Mouse (Mus musculus) embryonic facial prominence, embryonic 13.5 days (tissue): ENCODE results near the gene Mid1. TPM values are rescaled to one million over a fixed set of nuclear protein-coding genes. Genes with fewer than 3 reads are reported as not detected.

Experiments used
- ATAC-seq: fragments of 200-750 bp; cut with Nextera tagmentation; 2 replicates; pipeline ENCODE4 v1.8.0; 2017; ENCODE audit warnings: low read depth; ENCODE audit not compliant: insufficient number of reproducible peaks, insufficient read depth, low FRiP score, low TSS enrichment
- H3K27ac ChIP-seq: fragments of 300-500 bp; sonication (generic); 2 replicates; pipeline ENCODE4 v1.5.1; 2015; ENCODE audit warnings: moderate library complexity, mild to moderate bottlenecking, inconsistent platforms
- H3K27me3 ChIP-seq: fragments of 300-500 bp; sonication (generic); 2 replicates; pipeline ENCODE4 v1.6.1; 2015; ENCODE audit warnings: mild to moderate bottlenecking, inconsistent platforms
- H3K36me3 ChIP-seq: fragments of 300-500 bp; sonication (generic); 2 replicates; pipeline ENCODE4 v1.6.1; 2015; ENCODE audit warnings: mild to moderate bottlenecking, inconsistent platforms
- H3K4me1 ChIP-seq: fragments of 300-500 bp; sonication (generic); 2 replicates; pipeline ENCODE4 v1.6.1; 2015; ENCODE audit warnings: inconsistent platforms
- H3K4me2 ChIP-seq: fragments of 300-500 bp; sonication (generic); 2 replicates; pipeline ENCODE4 v1.6.1; 2015; ENCODE audit warnings: moderate library complexity, mild to moderate bottlenecking, inconsistent platforms
- H3K4me3 ChIP-seq: fragments of 300-500 bp; sonication (generic); 2 replicates; pipeline ENCODE4 v1.5.1; 2015; ENCODE audit warnings: mild to moderate bottlenecking, inconsistent platforms
- H3K9ac ChIP-seq: fragments of 300-500 bp; sonication (generic); 2 replicates; pipeline ENCODE4 v1.6.1; 2015; ENCODE audit warnings: mild to moderate bottlenecking, inconsistent platforms
- H3K9me3 ChIP-seq: fragments of 300-500 bp; sonication (generic); 2 replicates; pipeline ENCODE4 v1.6.1; 2016; ENCODE audit warnings: inconsistent platforms
- WGBS: fragments of 180-500 bp; shearing (Covaris S2); methylation state at CpG from one replicate; pipeline ENCODE4 v1.1.7; 2015; ENCODE audit warnings: mixed read lengths; 5-methylcytosine and 5-hydroxymethylcytosine counted together
- polyA plus RNA-seq: library from polyadenylated mRNA; unstranded; fragments of >200 nt; fragmentation: Nextera tagmentation; extraction: Ambion mirVana; gene quantifications from 2 replicates; pipeline ENCODE4 v1.2.1, GENCODE M21; 2015

Mid1 gene
- polyA plus RNA-seq, 1 experiment from 2014 or later = 9.2 TPM

- Histone ChIP-seq H3K4me3 (no peak overlapping the region), H3K27me3 (peaks cover 11% of the 10 kb centered on the region), H3K9ac (no peak overlapping the region), H3K9me3 (no peaks in the 10 kb centered on the region), H3K4me2 (no peak overlapping the region), H3K4me1 (no peaks in the 10 kb centered on the region), H3K27ac (no peak overlapping the region), H3K36me3 (no peaks in the 10 kb centered on the region)
- WGBS = 81% methylated on average over 2 of the region's 2 CpGs
- no peak for ATAC-seq
Measured at GRCm38 (mm10) chrX:169892631-169893030, 207.6 kb downstream of the Mid1 start.

- H3K27ac ChIP-seq = no peak overlapping the region
- peaks cover 7% of the 10 kb centered on the region; the same call in 1 of the 2 replicates for H3K27me3 ChIP-seq
- H3K4me1 ChIP-seq = no peaks in the 10 kb centered on the region
- H3K4me2 ChIP-seq = no peak overlapping the region
- no peak overlapping the region for H3K9ac ChIP-seq
- no peaks in the 10 kb centered on the region for H3K36me3 ChIP-seq
- ATAC-seq = no peak
- H3K4me3 ChIP-seq = no peak overlapping the region
- no peaks in the 10 kb centered on the region for H3K9me3 ChIP-seq
- WGBS = 31% methylated on average over 3 of the region's 3 CpGs
Measured at GRCm38 (mm10) chrX:169899227-169899950, 214.4 kb downstream of the Mid1 start.

- H3K9ac ChIP-seq = no peak overlapping the region
- H3K27me3 ChIP-seq = peaks cover 7% of the 10 kb centered on the region; the same call in 1 of the 2 replicates
- ATAC-seq = no peak
- H3K36me3 ChIP-seq = no peaks in the 10 kb centered on the region
- no peak overlapping the region for H3K4me2 ChIP-seq
- no peak overlapping the region for H3K27ac ChIP-seq
- peaks cover 4% of the 10 kb centered on the region; the same call in 1 of the 2 replicates for H3K4me1 ChIP-seq
- no peaks in the 10 kb centered on the region for H3K9me3 ChIP-seq
- H3K4me3 ChIP-seq = no peak overlapping the region
Measured at GRCm38 (mm10) chrX:169902860-169903259, 217.9 kb downstream of the Mid1 start.

- WGBS = 61% methylated on average over 2 of the region's 2 CpGs
- ATAC-seq = no peak
- no peaks in the 10 kb centered on the region for H3K36me3 ChIP-seq
- no peak overlapping the region for H3K27ac ChIP-seq
- H3K9me3 ChIP-seq = no peaks in the 10 kb centered on the region
- no peak overlapping the region for H3K9ac ChIP-seq
- H3K4me3 ChIP-seq = no peak overlapping the region
- peaks cover 12% of the 10 kb centered on the region; the same call in 1 of the 2 replicates for H3K27me3 ChIP-seq
- H3K4me2 ChIP-seq = no peak overlapping the region
- peaks cover 4% of the 10 kb centered on the region; the same call in 1 of the 2 replicates for H3K4me1 ChIP-seq
Measured at GRCm38 (mm10) chrX:169903656-169904055, 218.7 kb downstream of the Mid1 start.

GRCm38 (mm10) chrX:169906054-169906508, 221.1 kb downstream of the Mid1 start:
- WGBS = 17% methylated on average over 5 of the region's 5 CpGs
- Histone ChIP-seq H3K4me3 (no peak overlapping the region), H3K4me2 (no peak overlapping the region; the same call in 1 of the 2 replicates), H3K27me3 (peaks cover 21% of the 10 kb centered on the region), H3K9ac (no peak overlapping the region), H3K27ac (no peak overlapping the region), H3K36me3 (no peaks in the 10 kb centered on the region), H3K4me1 (peaks cover 4% of the 10 kb centered on the region; the same call in 1 of the 2 replicates), H3K9me3 (no peaks in the 10 kb centered on the region)
- ATAC-seq = no peak

GRCm38 (mm10) chrX:169909898-169910297, 224.9 kb downstream of the Mid1 start:
- whole genome bisulfite sequencing = 74% methylated on average over 2 of the region's 2 CpGs
- no peak for ATAC-seq
- H3K9ac ChIP-seq = no peak overlapping the region

GRCm38 (mm10) chrX:169915738-169916137, 230.7 kb downstream of the Mid1 start:
- H3K36me3 ChIP-seq = no peaks in the 10 kb centered on the region
- H3K4me2 ChIP-seq = no peak overlapping the region
- H3K9ac ChIP-seq = no peak overlapping the region
- peaks cover 27% of the 10 kb centered on the region for H3K27me3 ChIP-seq
- H3K9me3 ChIP-seq = no peaks in the 10 kb centered on the region
- no peaks in the 10 kb centered on the region for H3K4me1 ChIP-seq
- H3K4me3 ChIP-seq = no peak overlapping the region
- no peak overlapping the region for H3K27ac ChIP-seq
- no peak for ATAC-seq
- 84% methylated on average over 6 of the region's 6 CpGs for WGBS

More at GRCm38 (mm10) chrX:169909898-169910297, 224.9 kb downstream of the Mid1 start:
- Histone ChIP-seq H3K4me2 (no peak overlapping the region), H3K9me3 (no peaks in the 10 kb centered on the region), H3K36me3 (no peaks in the 10 kb centered on the region), H3K4me3 (no peak overlapping the region), H3K27me3 (peaks cover 23% of the 10 kb centered on the region), H3K27ac (no peak overlapping the region), H3K4me1 (peaks cover 4% of the 10 kb centered on the region; the same call in 1 of the 2 replicates)

- H3K36me3 ChIP-seq = no peaks in the 10 kb centered on the region
- no peak overlapping the region for H3K9ac ChIP-seq
- H3K4me3 ChIP-seq = no peak overlapping the region
- H3K9me3 ChIP-seq = no peaks in the 10 kb centered on the region
- H3K4me1 ChIP-seq = no peaks in the 10 kb centered on the region
- H3K4me2 ChIP-seq = no peak overlapping the region
- peaks cover 29% of the 10 kb centered on the region for H3K27me3 ChIP-seq
- no peak for ATAC-seq
- no peak overlapping the region for H3K27ac ChIP-seq
- 70% methylated on average over 2 of the region's 2 CpGs for WGBS
Measured at GRCm38 (mm10) chrX:169922541-169922940, 237.5 kb downstream of the Mid1 start.

GRCm38 (mm10) chrX:169923417-169923816, 238.4 kb downstream of the Mid1 start:
- Histone ChIP-seq H3K9me3 (no peaks in the 10 kb centered on the region), H3K4me3 (no peak overlapping the region), H3K27me3 (peaks cover 28% of the 10 kb centered on the region), H3K9ac (no peak overlapping the region), H3K27ac (no peak overlapping the region), H3K36me3 (no peaks in the 10 kb centered on the region), H3K4me2 (no peak overlapping the region), H3K4me1 (no peaks in the 10 kb centered on the region)
- 32% methylated on average over 1 of the region's 1 CpGs for WGBS
- ATAC-seq = no peak

GRCm38 (mm10) chrX:169925600-169925999, 240.6 kb downstream of the Mid1 start:
- Histone ChIP-seq H3K4me2 (no peak overlapping the region), H3K27ac (no peak overlapping the region), H3K27me3 (peaks cover 18% of the 10 kb centered on the region), H3K9ac (no peak overlapping the region), H3K36me3 (no peaks in the 10 kb centered on the region), H3K4me1 (no peaks in the 10 kb centered on the region), H3K4me3 (no peak overlapping the region), H3K9me3 (no peaks in the 10 kb centered on the region)
- 43% methylated on average over 7 of the region's 7 CpGs for WGBS
- no peak for ATAC-seq

- peaks cover 15% of the 10 kb centered on the region for H3K27me3 ChIP-seq
- whole genome bisulfite sequencing = 80% methylated on average over 28 of the region's 28 CpGs
- no peaks in the 10 kb centered on the region for H3K9me3 ChIP-seq
- H3K4me2 ChIP-seq = no peak overlapping the region
- H3K36me3 ChIP-seq = no peaks in the 10 kb centered on the region
- H3K27ac ChIP-seq = no peak overlapping the region
- no peak overlapping the region for H3K9ac ChIP-seq
- no peak overlapping the region for H3K4me3 ChIP-seq
- H3K4me1 ChIP-seq = no peaks in the 10 kb centered on the region
- ATAC-seq = no peak
Measured at GRCm38 (mm10) chrX:169927110-169927817, 242.3 kb downstream of the Mid1 start.

- Histone ChIP-seq H3K36me3 (no peaks in the 10 kb centered on the region), H3K27ac (no peak overlapping the region), H3K9ac (no peak overlapping the region), H3K4me3 (no peak overlapping the region), H3K4me2 (no peak overlapping the region), H3K27me3 (peaks cover 16% of the 10 kb centered on the region), H3K9me3 (no peaks in the 10 kb centered on the region), H3K4me1 (no peaks in the 10 kb centered on the region)
- 51% methylated on average over 2 of the region's 2 CpGs for WGBS
- no peak for ATAC-seq
Measured at GRCm38 (mm10) chrX:169930868-169931267, 245.9 kb downstream of the Mid1 start.
